Mouse (Mus musculus): ENCODE results near the gene 1700129C05Rik.

1700129C05Rik gene

DNA sequence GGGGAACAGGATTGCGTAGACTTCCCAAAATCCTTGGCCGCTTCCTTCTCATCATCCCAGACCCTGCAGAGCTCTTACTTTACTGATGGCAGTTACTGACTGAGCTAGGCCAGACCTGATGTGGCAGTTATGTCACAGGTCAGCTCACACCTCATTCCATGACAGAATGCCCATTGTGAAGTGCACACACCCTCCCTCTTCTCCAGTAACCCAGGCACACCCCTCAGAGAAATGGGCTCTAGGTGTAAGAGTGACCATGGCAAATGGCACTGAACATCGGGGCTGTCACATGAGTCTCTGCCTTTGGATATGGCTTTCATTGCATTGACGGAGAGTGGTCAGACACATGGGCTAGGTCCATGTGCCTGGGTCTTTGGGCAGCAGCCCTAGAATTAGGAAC lies at the start of gene 1700129C05Rik:
Gene 1700129C05Rik, minus strand, starts transcription at position 101 of the 400 bp plus-strand sequence.
- DNase-seq (ENCODE audit: low spot score) = no peak

DNA sequence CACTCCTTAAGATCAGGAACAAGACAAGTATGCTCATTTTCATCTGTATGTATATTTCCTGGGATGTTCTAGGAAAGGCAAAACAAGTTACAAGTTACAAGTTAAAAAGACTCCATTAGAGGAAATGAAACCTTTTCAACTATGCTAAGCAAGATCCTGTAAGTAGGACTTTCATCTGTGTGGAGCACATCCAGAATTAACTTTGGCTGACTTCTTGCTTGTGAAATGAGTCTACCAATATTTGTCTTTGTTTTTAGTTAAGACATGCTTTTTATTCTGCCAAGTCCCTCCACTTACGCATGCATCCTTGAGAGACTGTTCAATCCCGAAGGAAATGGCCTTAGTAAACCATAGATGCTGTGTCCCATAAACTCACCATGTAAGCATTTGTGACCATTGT lies 43.4 kb upstream of the 1700129C05Rik start:
- DNase-seq (ENCODE audit: low spot score) = no peak

DNA sequence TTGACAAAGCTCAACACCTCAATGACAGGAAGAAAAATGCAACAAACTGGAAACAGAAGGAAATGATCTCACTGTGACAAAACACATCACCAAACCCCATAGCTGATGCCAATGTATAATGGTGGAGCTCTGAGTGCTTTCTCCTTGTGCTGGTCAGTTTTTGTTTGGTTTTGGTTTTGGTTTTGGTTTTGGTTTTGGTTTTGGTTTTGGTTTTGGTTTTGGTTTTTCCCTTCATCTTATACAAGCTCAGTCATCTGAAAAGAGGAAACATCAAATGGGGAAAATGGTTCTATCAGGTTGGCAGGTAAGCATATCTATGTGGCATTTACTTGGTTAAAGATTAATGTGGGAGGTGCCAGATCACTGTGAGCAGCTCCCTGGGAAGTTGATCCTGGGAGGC lies 42.8 kb upstream of the 1700129C05Rik start:
- DNase-seq (ENCODE audit: low spot score) = no peak

DNA sequence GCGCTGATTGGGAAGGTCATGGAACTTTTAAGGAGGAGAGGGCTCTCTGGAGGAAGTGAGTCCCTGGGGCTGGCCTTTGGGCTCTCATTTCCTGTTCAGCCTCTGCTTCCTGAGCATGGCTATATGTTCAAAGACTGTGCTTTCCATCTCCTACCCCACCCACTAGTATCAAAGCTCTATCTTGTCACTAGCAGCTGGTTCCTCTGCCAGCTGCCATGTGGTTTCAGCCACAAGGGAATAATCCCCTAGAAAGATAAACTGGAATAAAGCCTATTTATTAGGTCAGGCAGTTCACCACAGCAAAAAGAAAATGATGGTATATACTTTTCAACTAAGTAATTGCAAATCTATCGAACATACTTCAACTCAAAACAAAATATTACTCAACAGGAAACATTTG lies 40.0 kb upstream of the 1700129C05Rik start:
- DNase-seq (ENCODE audit: low spot score) = no peak

DNA sequence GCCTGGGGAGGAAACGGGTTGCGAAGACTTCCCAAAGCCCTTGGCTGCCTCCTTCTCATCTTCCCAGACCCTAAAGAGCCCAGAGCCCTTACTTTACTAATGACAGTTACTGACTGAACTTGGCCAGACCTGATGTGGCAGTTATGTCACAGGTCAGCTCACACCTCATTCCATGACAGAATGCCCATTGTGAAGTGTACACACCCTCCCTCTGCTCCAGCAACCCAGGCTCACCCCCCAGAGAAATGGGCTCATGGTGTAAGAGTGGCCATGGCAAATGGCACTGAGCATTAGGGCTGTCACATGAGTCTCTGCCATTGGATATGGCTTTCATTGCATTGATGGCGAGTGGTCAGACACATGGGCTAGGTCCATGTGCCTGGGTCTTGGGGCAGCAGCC lies 36.0 kb upstream of the 1700129C05Rik start, which contains the start of gene Gm5142:
Gene Gm5142, minus strand, starts transcription at position 101 of the 400 bp plus-strand sequence.
- DNase-seq (ENCODE audit: low spot score) = no peak

DNA sequence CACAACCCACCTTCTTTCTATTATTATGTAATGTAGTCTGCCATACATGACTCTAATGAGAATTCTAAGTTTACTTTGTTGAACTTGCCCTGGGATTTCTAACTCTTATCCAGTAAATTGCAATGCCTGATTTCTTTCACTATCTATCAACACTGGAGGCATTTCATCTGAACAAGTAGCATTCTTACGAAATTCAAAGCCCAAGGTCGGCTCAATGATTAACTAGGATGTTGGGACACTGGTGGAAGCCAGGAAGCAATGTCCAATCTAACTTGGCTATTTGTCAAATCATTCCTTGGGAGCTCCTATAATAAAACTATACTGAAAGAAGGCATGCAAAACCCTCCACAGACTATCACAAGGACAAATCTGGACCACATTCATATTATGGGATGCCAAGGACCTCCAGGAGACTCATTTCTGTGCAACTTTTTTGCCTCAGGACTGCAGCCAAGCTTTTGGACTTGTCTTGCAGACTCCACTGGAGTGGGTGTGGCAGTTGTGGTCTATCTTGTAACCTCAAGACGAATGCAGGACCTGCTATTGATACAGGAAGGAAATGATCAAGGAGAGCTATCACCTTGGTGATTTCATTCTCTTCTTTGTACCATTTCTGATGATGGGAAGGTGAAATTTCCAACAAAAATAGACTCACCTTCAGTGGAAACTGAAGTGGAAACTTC lies 14.5 kb upstream of the 1700129C05Rik start:
- DNase-seq (ENCODE audit: low spot score) = no peak

DNA sequence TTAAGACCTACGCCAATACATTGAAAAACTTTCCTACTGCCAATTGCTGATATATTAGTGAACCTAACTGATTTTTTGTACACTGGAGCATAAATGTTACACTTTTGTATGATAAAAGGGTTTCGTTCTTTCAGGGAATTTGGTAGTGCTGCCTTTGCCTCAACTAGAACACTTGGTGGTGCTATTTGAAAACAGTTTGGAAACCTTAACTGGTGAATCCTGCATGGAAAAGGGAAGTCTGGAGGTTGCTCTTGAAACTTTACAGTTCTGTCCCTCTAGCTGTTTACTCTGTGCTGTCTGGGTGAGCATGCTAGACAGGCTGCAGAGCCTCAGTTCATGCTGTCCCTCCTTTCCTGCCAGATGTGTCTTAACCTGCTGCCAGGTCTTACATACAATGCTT lies 12.9 kb upstream of the 1700129C05Rik start:
- DNase-seq (ENCODE audit: low spot score) = peak; percentile 9

DNA sequence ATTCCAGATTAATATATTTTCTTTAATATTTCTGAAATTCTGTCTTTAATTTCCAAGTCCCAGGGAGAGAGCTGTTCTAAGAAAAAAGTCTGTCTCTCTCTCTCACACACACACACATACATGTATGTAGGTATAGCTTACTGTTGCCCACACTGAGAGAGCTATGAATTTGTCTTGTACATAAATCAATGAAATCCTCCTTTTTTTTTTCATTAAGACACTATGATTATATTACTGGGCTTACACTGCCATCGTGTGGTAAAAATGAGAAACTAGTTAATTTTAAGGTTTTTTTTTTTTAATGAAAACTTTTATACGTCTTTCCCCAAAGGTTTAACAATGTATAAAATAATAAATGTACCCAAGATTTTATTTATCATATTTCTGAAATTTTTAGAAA lies 28.4 kb downstream of the 1700129C05Rik start:
- DNase-seq (ENCODE audit: low spot score) = peak; percentile 25

DNA sequence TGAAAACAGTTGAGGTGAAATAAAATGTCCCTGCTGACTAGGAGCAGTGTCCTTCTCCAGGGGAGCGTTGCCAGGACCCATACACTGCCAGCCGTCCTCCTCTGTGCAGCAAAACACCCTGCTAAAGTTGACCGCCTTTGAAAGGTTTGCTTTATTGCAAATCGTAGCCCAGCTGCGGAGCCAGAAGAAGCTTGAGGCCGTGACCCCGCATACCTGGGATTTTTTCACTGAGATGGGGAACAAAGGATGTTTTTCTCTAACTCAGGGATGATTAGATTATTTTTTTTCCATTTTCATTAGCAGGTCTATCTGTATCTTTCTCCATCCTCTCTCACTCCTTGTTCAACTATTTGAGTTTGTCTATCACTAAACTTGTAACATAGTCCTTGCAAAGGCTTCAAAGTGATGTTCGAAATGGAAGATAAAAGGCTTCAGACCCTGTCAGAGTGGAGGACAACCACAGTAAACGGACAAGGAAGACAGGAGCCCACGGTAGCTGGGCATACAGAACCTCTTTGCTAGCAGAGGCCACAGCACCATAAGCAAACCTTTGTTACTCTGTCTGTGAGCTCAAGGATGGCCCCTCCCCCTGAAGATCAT lies 38.6 kb downstream of the 1700129C05Rik start:
- peak; percentile 76 for DNase-seq (ENCODE audit: low spot score)

DNA sequence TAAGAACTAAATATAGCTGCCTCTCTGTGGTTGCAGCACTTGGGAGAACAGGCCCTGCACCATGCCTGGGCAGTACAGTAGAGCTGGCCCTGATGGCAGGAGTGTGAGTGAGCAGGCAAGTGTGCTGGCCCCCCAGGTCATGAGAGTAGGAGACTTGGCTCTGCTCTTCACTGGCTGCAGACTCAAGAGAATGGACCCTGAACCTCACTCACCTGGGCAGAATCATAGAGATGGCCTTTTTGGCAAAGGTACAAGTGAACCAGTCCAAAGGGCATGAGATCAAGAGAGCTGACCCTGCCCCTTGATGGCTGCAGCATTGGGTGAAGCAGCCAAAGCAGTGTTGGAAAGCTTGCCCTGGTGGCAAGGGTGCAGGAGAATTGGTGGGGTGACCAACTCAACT lies 49.1 kb downstream of the 1700129C05Rik start:
- no peak for DNase-seq (ENCODE audit: low spot score)

DNA sequence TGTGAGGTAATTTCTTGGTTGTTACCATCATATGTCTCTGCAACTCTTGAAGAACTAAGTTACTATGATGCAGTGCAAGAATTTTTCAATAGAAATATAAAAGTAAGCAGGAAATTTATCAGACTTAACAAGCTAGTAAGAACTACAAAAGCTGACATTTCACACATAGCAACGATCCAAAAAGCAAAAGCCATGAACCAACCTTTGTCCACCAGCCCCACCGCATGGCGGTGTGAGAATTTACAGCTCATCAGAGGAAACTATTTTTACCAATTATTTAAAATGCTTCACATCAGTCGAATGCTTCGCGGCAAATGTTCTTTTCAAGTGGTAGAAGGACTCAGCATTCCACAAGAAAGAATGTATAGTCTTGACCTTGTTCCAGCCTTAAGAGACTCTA lies 58.3 kb downstream of the 1700129C05Rik start:
- peak; percentile 77 for DNase-seq (ENCODE audit: low spot score)
